ENCODE assay signal across 8 mouse cellular contexts in genomic region chr1:134078061-134078795, GRCm38 (mm10). TPM values are rescaled to one million over a fixed set of nuclear protein-coding genes. Genes with fewer than 3 reads are reported as not detected.
DNase-seq lines count a peak whose midpoint lies in the region; ATAC-seq and TF ChIP-seq lines count a peak whose summit lies in the region.

No protein-coding gene starts in this region.

- peak overlapping the region; percentile 75 for H3K4me3 ChIP-seq in forebrain, embryonic 10.5 days
- H3K4me3 ChIP-seq in intestine, postnatal 0 days (ENCODE audit: low read depth, low read length) = peak overlapping the region; percentile 82

- H3K4me2 ChIP-seq in intestine, postnatal 0 days (replicated peaks; ENCODE audit: low read depth) = peak overlapping the region; percentile 77

- H3K4me1 ChIP-seq in forebrain, embryonic 10.5 days = peaks cover 78% of the 10 kb centered on the region
- peaks cover 3% of the 10 kb centered on the region; the same call in 1 of the 2 replicates for H3K4me1 ChIP-seq in intestine, postnatal 0 days (replicated peaks; ENCODE audit: control insufficient read depth, insufficient read depth, low read length)

- peak overlapping the region; percentile 91 for H3K9ac ChIP-seq in intestine, postnatal 0 days (ENCODE audit: low read depth, low read length)

- peaks cover 33% of the 10 kb centered on the region for H3K36me3 ChIP-seq in forebrain, embryonic 10.5 days (replicated peaks)
- H3K36me3 ChIP-seq in intestine, postnatal 0 days (ENCODE audit: control insufficient read depth, insufficient read depth) = peaks cover 25% of the 10 kb centered on the region

- H3K27ac ChIP-seq in forebrain, embryonic 10.5 days = peak overlapping the region; percentile 89
- peak overlapping the region; percentile 70 for H3K27ac ChIP-seq in intestine, postnatal 0 days (ENCODE audit: low read depth, low read length)

- WGBS in forebrain, embryonic 10.5 days = 14% methylated on average over 19 of the region's 19 CpGs
- WGBS in intestine, postnatal 0 days = 6% methylated on average over 19 of the region's 19 CpGs

- no peak for TF ChIP-seq CTCF in intestine, postnatal 0 days (IDR thresholded peaks at IDR 0.05; ENCODE audit: low read depth)

- peak; percentile 3; the same call in 1 of the 2 replicates for ATAC-seq in intestine, postnatal 0 days

- H3K9me3 ChIP-seq in forebrain, embryonic 10.5 days = no peaks in the 10 kb centered on the region
- no peaks in the 10 kb centered on the region for H3K9me3 ChIP-seq in intestine, postnatal 0 days (ENCODE audit: control insufficient read depth)

- DNase-seq in kidney, adult 11 months = peak; percentile 48
- DNase-seq in kidney, postnatal 14 days = no peak
- DNase-seq in T-cell, adult 2 months (ENCODE audit: low spot score) = peak; percentile 33
- DNase-seq in forebrain, embryonic 10.5 days (ENCODE audit: extremely low spot score, low spot score) = no peak
- DNase-seq in lung, postnatal 10 days = peak; percentile 54
- peak; percentile 70 to 75 for DNase-seq in spleen, postnatal 10 days (ENCODE audit: low spot score in 2 of 2)
- DNase-seq in gastrocnemius, adult 18-20 months (ENCODE audit: low spot score) = no peak

- no peaks in the 10 kb centered on the region for H3K27me3 ChIP-seq in forebrain, embryonic 10.5 days (ENCODE audit: poor library complexity, severe bottlenecking)
- no peaks in the 10 kb centered on the region for H3K27me3 ChIP-seq in intestine, postnatal 0 days (replicated peaks; ENCODE audit: control insufficient read depth, insufficient read depth, low read length)

RNA-seq across cellular contexts. Expression of gene Btg2, which starts 0.7 kb away (rescaled TPM):
- 64.6 and 68.6 TPM in 2 replicates for polyA plus RNA-seq in forebrain, embryonic 10.5 days (2016; fragmentation: Nextera tagmentation; extraction: Ambion mirVana)
- 30.0 and 32.6 TPM in 2 replicates for polyA plus RNA-seq in intestine, postnatal 0 days (2015; fragmentation: Nextera tagmentation; extraction: Ambion mirVana)
- 10 to 100 TPM; 41.2 to 63.7 TPM for total RNA-seq in gastrocnemius, adult 18-20 months (2021)

RNA-seq across cellular contexts. Expression of gene Chit1, which starts 32.8 kb away (rescaled TPM):
- not detected in 2 replicates for polyA plus RNA-seq in forebrain, embryonic 10.5 days (2016; fragmentation: Nextera tagmentation; extraction: Ambion mirVana)
- polyA plus RNA-seq in intestine, postnatal 0 days (2015; fragmentation: Nextera tagmentation; extraction: Ambion mirVana) = 0.25 TPM in 1 of 2 replicates, not detected in the other
- total RNA-seq in gastrocnemius, adult 18-20 months (2021) = not detected

RNA-seq across cellular contexts. Expression of gene Fmod, which starts 41.2 kb away (rescaled TPM):
- 1.3 TPM in 2 replicates for polyA plus RNA-seq in forebrain, embryonic 10.5 days (2016; fragmentation: Nextera tagmentation; extraction: Ambion mirVana)
- polyA plus RNA-seq in intestine, postnatal 0 days (2015; fragmentation: Nextera tagmentation; extraction: Ambion mirVana) = 2.2 and 2.4 TPM in 2 replicates
- total RNA-seq in gastrocnemius, adult 18-20 months (2021) = 100 to 1,000 TPM in 1 of 2 experiments, 10 to 100 TPM in 1; 41.0 to 107 TPM

Comparison
In these comparisons a context has a peak if more than half of its experiments do, and no peak if none do; other contexts are left out.
1. DNase-seq: peak in kidney, adult 11 months (single experiment), T-cell, adult 2 months (single experiment), lung, postnatal 10 days (single experiment) and spleen, postnatal 10 days (2 of 2); none in kidney, postnatal 14 days (single experiment), forebrain, embryonic 10.5 days (single experiment) and gastrocnemius, adult 18-20 months (single experiment).